In genomic region chr10:78169281-78170042, GRCm38 (mm10) we compare ENCODE assay signal across 8 mouse cellular contexts. TPM values are rescaled to one million over a fixed set of nuclear protein-coding genes. Genes with fewer than 3 reads are reported as not detected.
DNase-seq lines count a peak whose midpoint lies in the region; ATAC-seq lines count a peak whose summit lies in the region.

D10Jhu81e (minus strand) TSS chr10:78169782.

- peak; percentile 96 for ATAC-seq in hindbrain, embryonic 11.5 days (ENCODE audit: low FRiP score)

- peak within 1 kb of the TSS; percentile 48; the same call in 1 of the 2 replicates for H3K27ac ChIP-seq in hindbrain, embryonic 11.5 days (ENCODE audit: low read depth, low read length)

- H3K4me3 ChIP-seq in hindbrain, embryonic 11.5 days (ENCODE audit: low read depth, low read length) = peak within 1 kb of the TSS; percentile 70

- whole genome bisulfite sequencing in hindbrain, embryonic 11.5 days = 3% methylated on average over 50 of the region's 50 CpGs

- peak; percentile 100 for DNase-seq in Muller cell, postnatal 12 days (ENCODE audit: inconsistent ontology term)
- peak; percentile 100 for DNase-seq in cerebellum, adult 9-11 months
- peak; percentile 98 to 100 for DNase-seq in frontal cortex, adult 2 months (ENCODE audit: extremely low spot score in 1 of 2, low spot score in 1 of 2)
- peak; percentile 99 for DNase-seq in hindbrain, embryonic 11.5 days (ENCODE audit: low spot score)
- peak; percentile 99 to 100 for DNase-seq in layer of hippocampus, postnatal 10 days (ENCODE audit: low spot score in 2 of 2)
- peak; percentile 100 for DNase-seq in lung, postnatal 10 days
- peak; percentile 100 for DNase-seq in ovary, postnatal 36 days (ENCODE audit: low spot score)
- DNase-seq in thymus, postnatal 25 days = peak; percentile 99

- 0 out of 2 replicates have a peak, but pooled peaks cover under 1% of the 10 kb centered on the region for H3K36me3 ChIP-seq in hindbrain, embryonic 11.5 days (ENCODE audit: control insufficient read depth, insufficient read depth, low read length)

- 0 out of 2 replicates have a peak, but pooled peaks cover 3% of the 10 kb centered on the region for H3K4me1 ChIP-seq in hindbrain, embryonic 11.5 days (replicated peaks; ENCODE audit: control insufficient read depth, insufficient read depth, low read length)

- H3K27me3 ChIP-seq in hindbrain, embryonic 11.5 days (ENCODE audit: control insufficient read depth, insufficient read depth, low read length) = no peaks in the 10 kb centered on the region

- H3K9me3 ChIP-seq in hindbrain, embryonic 11.5 days (ENCODE audit: control insufficient read depth, low read length) = no peaks in the 10 kb centered on the region

- H3K9ac ChIP-seq in hindbrain, embryonic 11.5 days (ENCODE audit: low read depth, low read length) = peak within 1 kb of the TSS; percentile 74

- H3K4me2 ChIP-seq in hindbrain, embryonic 11.5 days (replicated peaks; ENCODE audit: low read depth, low read length) = peak within 1 kb of the TSS; percentile 90

RNA-seq across cellular contexts. Expression of gene D10Jhu81e, which starts in this region (rescaled TPM):
- 115 and 117 TPM in 2 replicates for polyA plus RNA-seq in frontal cortex, adult 2 months (2012; rRNA removed)
- polyA plus RNA-seq in hindbrain, embryonic 11.5 days (2014; fragmentation: Nextera tagmentation; extraction: Ambion mirVana) = 13.6 and 17.6 TPM in 2 replicates
- total RNA-seq in layer of hippocampus, postnatal 10 days (2021) = 10 to 100 TPM; 90.8 to 97.1 TPM

Comparison
In these comparisons a context has a peak if more than half of its experiments do, and no peak if none do; other contexts are left out.
1. Peak in every context shown above with its lines: DNase-seq, ATAC-seq, H3K4me3 ChIP-seq and H3K27ac ChIP-seq.